In genomic region chr5:122907182-122907581, GRCm38 (mm10) we compare ENCODE assay signal across 12 mouse cellular contexts.
"Had no signal": no experiment of that assay in that cellular context is flagged by ENCODE, and none has a peak within 500 bp of the region (broad histone marks: within the 10 kb centered on the region; RNA-seq: fewer than 3 reads in every experiment).

No protein-coding gene starts in this region.

- DNase-seq: retina, postnatal 1 day; right cerebral cortex, adult 18-20 months; right cerebral cortex, postnatal 14 days; right cerebral cortex, postnatal 25 days; right cerebral cortex, postnatal 4 days; spleen, adult 18-20 months; thymus, adult 18-20 months; thymus, adult 2 months; thymus, postnatal 14 days; thymus, postnatal 25 days; thymus, postnatal 36 days; thymus, postnatal 4 days had no signal
